Mouse (Mus musculus) gastrocnemius, postnatal 10 days (tissue): ENCODE measurements around the gene Coro1a. TPM values are rescaled to one million over a fixed set of nuclear protein-coding genes. Genes with fewer than 3 reads are reported as not detected.

Experiments
- DNase-seq: peaks from one replicate; pipeline ENCODE4 v3.0.0; 2021; ENCODE audit warnings: mixed read lengths
- total RNA-seq, 2 experiments: library from RNA; stranded (reverse); gene quantifications; 2 replicates each; pipeline ENCODE4 v1.2.3; 2021

Gene Coro1a
- total RNA-seq, 2 experiments from 2014 or later: 5.0 to 7.0 TPM

- DNase-seq: no peak
These were observed 777 bp upstream of the Coro1a start for GRCm38 (mm10) chr7:126708175-126708952.

DNA sequence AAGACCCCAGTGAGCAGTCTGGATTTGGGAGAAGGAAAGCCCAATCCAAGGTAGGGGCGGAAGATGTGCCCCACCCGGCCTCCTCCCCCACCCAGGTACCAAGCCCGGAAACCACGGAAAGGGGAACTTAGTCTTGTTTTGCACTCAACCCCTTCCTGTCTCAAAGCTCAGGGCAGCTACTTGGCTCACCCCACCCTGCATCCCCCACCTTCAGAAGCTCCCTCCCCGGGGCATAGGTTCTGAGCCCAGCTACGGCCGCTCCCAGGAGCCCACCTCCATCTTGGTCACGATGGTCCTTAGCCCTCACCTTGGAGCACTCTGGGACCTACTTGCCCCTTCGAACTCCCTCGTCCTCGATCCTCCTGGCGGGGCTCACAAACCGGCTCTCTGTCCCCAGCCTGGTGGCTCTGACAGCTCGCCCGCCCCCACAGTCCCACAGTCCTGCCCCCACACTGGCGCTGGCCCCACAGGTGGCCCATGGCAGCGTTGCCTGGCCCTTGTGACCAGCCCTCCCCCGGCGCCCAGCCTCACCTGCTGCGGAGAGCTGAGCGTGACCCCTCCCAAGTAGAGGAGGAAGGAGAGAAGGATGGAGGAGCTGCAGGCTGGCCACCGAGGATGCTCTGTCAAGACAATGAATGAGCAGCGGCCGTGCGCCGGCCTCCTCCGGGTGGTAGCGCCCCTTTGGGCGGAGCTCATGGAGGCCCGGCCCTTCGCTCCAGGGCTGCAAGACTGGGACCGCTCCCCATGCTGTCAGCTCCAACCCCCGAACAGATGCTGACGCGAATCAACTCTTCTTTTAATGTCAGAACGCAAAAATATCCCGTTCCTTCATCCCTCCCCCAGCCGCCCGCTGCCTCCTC, 3.2 kb downstream of the Coro1a start:
- DNase-seq: peak; percentile 73

DNA sequence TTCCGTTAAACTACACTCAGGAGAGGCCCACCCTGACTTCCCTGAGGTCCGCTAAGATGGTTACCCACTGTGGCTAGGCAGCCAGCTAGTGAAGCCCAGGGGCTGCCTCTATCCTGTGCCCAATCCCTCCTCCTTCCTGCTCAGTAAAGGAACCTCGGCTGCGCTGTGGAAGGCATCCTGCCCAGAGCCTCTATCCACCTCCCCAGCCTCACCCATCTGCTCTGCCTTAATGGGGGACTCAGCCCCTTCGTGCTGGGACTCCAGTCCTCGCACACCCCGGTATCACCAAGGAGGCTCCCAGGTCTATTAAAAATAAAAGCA, 3.9 kb downstream of the Coro1a start:
- DNase-seq: no peak

DNA sequence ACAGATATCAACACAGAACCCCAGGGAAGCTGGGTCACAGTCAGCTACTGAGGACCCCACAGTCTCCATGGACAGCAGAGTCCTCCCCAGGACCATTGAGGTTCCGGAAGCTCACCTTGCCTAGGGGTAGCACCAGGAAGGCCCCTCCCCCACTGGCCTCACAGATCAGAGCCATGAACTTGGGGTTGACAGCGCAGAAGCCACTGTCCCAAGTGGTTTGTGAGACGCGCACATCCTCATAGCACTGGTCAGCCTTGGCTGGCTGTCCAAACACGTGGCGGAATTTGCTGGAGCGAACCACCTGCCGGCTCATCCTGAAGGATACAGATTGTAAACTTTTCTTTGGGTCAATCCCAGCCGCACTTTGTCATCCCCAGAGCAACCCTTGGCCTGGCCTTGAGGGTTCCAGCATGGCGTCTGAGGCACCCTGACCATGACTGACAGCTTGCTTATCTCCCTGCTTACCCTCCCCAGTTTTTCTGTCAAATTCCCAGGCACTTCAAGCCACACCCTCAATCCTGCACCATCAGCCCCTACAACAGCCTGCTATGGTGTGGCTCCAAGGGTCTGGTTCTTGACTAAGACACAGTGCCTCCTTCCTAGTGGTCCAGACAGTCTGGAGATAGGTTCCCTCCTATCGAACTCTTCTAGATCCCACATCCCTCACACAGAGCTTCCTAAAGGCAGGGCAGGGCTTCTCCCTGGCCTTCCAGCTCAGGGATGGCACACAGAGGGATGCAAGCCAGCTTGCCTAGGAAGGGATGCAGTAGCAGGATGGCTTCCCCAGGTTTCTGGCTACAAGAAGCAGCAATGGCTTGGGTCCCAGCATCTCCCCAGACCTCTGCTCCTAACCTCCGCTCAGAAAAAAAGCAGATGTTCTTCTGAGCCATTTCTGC, 4.5 kb downstream of the Coro1a start:
- DNase-seq: peak; percentile 9

DNA sequence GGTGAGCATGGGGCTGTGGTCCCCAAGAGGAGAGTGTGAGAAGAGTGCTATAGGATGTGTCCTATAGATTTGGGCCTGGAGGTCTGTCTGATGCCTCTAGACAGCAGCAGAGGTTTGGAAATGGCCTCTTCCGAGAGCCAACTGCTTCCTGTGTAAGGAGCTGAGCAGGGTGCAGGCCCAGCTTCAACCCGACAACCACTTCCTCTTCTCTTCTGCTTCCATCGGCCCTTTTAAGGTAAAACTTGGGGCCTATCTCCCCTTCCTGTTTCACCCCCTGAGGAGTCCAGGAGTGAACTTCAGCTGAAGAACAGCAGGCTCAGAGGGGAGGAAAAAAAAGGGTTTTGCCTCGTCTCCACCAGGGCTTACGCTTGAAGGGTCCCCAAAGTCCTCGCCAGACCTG, 5.2 kb downstream of the Coro1a start:
- DNase-seq: no peak

DNA sequence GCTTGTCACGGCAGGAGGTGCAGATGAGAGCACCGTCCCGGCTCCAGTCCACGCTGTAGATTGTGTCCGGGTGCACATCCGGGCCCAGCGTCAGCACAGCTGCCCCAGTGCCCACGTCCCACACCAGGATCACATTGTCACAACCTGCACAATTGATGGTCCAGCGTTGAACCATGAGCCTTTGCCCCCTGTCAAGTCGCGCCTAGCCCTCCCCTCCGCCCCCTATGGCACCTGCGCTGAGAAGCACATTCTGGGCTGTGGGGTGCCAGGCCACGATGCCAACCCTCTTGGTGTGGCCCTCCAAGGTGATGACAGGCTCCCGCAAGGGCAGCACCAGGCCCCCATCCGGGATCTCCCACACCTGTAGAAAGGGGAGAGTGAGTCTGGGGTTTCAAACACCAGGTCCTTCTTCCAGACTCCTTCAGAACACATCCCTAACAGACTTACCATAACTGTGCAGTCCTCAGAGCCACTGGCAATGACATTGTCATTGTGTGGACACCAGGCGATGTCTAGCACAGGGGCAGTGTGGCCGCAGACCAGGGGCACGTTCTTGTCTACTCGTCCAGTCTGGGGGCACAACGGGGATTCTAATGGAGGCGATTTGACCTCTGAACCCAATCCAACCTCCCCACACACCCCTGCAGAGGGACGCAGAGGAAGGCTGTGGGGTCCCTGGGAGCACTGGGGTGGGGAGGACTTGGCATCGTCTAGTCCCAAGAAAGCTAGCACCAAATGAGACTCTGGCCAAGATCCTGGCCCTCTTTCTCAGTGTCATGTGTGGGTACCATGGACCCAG, 5.8 kb downstream of the Coro1a start:
- DNase-seq: no peak

GRCm38 (mm10) chr7:126701070-126701469, 6.5 kb downstream of the Coro1a start:
- peak; percentile 93 for DNase-seq

DNA sequence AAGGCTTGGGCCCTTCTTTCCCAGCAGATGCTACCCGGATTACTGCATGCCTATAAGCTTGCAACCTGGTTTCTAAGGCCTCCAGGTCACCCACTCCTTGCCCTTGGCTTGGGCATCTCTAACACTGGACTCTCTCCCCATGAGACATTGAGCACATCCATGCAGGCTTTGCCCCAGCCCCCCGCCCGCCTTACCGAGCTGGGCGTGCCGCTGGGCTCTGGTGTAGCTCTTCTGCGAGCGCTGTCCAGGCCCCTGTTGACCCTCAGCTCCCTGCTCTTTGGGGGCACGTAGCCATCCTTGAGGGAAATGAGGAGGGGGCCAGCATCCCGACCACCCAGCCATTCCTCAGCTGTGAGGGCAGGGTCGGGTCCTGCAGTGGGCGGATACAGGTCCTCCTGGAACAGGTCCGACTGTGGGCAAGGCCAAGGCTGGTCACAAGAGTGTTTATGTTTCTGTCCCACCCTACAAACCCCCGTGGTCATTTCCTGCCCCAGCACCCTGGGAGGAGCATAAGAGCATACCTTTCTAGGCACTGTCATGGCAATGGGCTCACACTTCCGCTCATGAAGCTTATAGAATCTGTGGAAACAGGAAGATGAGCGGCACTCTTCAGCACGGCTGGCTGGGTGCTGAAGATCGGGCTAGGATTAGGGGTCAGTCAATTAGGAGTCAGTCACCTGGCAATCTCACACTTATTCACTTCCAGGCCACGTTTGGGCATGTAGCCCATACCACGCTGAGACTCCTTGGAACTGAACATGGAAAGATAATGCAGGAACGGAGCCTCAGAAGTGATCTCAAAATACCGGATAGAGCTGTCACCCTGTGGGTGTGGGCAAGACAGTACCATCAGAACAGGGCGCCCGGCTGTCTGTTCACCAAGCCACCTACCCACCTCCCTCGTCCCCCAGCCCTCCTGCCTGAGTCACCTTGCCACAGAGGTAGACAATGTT, 7.2 kb downstream of the Coro1a start:
- no peak for DNase-seq

DNA sequence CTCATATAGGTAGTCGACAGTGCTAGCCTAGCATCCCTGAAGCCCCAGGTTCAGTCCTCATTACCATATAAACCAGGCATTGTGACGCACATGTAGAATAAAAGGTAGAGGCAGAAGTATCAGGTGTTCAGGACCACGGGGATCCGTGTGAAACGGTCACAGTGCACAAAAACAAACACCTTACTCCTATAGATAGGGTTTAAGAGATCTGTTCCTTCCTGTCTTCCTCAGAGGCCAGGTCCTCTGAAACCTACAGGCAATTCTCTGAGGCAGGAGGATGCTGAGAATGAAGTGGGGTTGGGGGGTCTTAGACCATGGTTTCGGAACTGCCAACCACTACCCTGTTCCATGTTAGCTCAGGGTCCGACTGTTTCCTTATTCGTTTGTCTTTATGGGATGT, 9.7 kb downstream of the Coro1a start:
- DNase-seq: no peak

DNA sequence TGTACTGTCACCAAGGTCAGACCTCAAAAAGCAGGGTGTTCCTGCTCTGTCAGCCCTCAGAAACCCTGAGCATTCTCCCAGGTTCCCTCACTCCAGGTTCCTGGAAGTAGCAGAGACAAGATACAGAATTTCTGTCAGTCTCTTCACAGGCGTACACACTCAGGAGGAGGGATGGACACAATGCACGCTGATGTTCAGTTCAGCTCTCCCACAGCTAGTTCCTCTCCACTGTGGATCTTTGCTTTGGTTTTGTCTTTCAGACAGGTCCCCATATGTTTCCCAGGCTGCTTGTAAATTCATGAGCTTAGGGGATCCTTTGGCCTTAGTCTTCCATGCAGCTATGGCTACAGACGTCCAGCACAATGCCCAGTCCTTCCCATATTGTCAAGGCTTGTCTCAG, 10.7 kb downstream of the Coro1a start:
- no peak for DNase-seq

DNA sequence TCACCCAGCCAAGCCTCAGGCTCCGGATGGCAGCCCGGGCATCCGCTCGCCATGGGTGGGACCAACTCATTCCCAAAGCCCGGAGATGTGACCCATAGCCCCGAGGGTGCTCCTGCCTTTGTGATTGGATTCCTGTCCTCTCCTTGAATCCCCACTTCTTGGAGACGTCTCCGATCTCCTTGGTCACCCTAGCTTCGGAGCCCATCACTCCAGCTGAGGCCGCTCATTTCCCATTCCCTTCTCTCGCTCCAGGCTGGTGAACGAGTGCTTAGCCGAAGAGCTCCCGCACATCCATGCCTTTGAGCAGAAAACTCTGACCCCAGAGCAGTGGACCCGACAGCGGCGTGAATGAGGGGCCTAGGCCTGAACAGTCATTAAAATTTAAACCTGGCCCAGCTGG, 11.3 kb downstream of the Coro1a start:
- no peak for DNase-seq

- DNase-seq: peak; percentile 92
These were observed 11.9 kb downstream of the Coro1a start, which contains the start of gene Slx1b for GRCm38 (mm10) chr7:126695631-126696207. TSS of gene Slx1b (minus strand) at chr7:126695784.

- DNase-seq: peak; percentile 66
These were observed 12.4 kb downstream of the Coro1a start, which contains the start of gene Bola2 for GRCm38 (mm10) chr7:126695210-126695611. TSS of gene Bola2 (plus strand) at chr7:126695401.

DNA sequence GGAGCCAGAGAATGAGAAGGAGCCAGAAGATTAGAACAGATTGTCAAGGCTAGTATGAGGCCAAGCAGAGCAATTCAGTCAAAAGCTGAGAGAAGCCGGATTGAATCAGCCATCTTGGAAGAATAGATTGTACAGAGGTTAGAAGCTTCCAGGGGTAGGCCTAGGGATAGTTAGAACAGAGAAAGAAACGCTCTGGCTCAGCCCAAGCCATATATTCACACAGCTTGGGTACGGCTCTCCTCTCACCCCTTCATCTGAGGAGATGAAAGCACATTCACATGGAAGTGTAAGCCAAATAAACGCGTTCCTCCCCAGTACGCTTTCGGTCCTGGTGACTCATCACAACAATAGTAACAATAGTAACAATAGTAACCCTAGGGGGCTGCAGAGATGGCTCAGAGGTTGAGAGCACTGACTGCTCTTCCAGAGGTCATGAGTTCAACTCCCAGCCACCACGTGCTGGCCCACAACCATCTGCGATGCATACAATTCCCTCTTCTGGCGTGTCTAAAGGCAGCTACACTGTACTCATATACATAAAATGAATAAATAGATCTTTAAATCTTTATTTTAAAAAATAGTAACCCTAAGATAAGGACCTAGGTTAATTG, 13.0 kb downstream of the Coro1a start:
- no peak for DNase-seq

DNA sequence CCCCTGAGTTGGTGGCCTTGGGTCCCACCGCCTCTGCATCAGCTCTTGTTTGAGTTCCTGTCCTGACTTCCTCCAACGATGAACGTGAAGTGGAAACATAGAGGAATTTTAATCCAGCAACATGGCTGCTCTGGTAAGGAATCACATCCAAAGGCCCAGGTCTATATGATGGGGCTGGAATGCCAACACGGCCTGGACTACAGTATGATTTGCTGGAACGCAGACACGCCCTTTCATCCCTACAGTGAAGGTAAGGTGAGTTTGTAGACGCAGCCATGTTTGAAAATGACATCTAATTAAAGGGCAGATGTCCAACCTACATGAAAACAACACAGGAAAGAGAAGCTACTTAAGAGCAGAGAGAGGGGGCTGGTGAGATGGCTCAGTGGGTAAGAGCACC, 13.8 kb downstream of the Coro1a start:
- no peak for DNase-seq

DNA sequence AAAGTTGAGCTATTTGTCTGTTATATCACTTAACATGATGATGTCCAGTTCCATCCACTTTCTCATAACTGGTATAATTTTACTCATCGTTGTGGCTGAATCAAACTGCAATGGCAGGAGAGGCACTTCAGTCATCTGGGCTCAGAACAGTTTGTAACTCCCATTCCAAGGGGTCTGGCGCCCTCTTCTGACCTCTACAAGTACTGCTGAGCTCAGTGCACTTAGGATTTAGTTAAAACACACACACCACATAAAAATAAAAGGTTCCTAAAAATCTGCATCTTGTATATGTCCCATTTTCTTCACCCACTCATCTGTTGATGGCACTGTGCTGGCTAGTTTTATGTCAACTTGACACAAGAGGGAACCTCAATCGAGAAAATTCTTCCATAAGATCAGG, 14.3 kb downstream of the Coro1a start:
- DNase-seq: peak; percentile 83

DNA sequence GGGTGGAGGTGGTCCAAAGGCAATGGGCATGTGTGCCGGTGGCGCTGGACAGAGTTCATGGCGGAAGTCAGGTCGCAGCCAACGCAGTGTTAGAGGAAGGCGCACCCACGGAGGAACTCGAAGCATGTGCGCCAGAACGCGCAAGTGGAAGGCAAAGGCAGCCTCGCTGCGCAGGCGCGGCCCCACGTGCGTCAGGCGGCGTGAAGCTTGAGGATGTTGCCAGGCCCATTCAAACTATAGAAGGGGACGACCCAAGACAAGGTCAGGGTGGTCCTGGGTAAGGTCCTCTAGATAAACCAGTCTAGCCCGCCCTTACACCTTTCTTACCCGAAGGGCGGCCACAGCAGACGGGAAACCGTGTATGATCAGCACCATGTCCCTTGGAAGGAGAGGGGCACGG, 15.2 kb downstream of the Coro1a start:
- DNase-seq: no peak

- no peak for DNase-seq
These were observed 15.9 kb downstream of the Coro1a start for GRCm38 (mm10) chr7:126691676-126692075.

DNA sequence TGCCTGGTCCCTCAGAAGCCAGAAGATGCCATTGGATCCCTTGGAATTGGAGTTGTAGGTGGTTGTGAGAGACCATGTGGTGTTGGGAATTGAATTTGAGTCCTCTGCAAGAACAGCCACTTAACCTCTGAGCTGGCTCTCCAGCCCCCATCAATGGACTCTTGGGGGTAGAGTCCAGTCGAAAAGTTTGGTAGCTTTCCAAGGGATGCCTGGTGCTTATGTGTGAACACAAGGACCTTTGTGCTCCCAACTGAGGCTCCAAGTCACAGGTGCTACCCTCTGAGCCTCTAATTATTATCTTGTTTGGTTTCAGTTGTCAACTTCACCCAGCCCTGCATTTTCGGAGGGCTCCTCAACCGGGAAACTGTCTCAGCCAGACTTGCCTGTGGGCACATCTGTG, 16.9 kb downstream of the Coro1a start:
- no peak for DNase-seq

DNA sequence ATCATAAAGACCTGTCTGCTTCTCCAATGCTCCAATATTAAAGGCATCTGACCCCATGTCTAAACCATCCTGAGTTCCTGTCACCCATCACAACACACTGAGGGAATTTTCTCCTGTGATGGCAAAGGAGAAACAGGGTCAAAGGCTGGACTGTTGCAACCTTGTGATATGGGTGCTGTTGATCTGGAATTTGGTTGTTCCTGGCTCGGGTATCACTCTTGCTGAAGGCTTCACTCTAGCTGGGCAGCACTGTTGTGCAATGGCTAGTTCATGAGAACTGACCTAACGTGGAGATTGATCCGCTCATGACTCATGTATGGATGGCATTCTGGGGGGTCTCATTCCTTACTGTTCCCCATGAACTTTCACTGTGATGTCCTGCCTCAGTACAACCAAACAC, 18.6 kb downstream of the Coro1a start:
- DNase-seq: no peak
